Mouse (Mus musculus): ENCODE measurements around the gene Rdx.

DNA sequence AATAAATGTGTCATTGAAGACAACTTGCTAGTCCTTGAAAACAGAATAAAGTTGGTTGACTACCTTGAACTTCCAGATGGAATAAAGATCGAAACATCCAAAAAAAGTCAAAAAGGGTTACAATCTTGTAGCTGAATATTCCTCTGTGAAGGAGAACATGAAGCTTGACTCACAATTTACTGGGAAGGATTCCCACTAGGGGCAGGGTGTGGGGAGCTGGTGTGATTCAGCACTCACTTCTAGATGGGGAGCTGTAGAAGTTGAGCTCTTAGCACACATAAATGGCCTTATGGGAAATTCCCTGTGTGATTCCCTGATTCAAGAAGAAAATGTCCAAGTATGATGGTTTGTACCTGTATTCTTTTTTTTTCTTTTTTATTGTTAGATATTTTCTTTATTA is 34.7 kb upstream of the Rdx start:
- no peak for TF ChIP-seq CTCF (IDR thresholded peaks at IDR 0.05; ENCODE audit: control insufficient read depth, insufficient read depth, low read length)
- no peak for TF ChIP-seq POLR2A (IDR thresholded peaks at IDR 0.05; ENCODE audit: borderline replicate concordance, control insufficient read depth, low read depth, low read length)

Data from bone marrow, adult 2 months (tissue).